Mouse (Mus musculus) liver, embryonic 15.5 days (tissue): ENCODE results near the gene Abl1. TPM values are rescaled to one million over a fixed set of nuclear protein-coding genes. Genes with fewer than 3 reads are reported as not detected.

Experiments
- polyA plus RNA-seq: library from polyadenylated mRNA; unstranded; fragments of >200 nt; fragmentation: Nextera tagmentation; extraction: Ambion mirVana; gene quantifications from 2 replicates; pipeline ENCODE4 v1.2.1, GENCODE M21; 2015

Gene Abl1
- polyA plus RNA-seq, 1 experiment from 2014 or later, result 5.9 TPM

Other genes with a start within 250 kb of the Abl1 start
- gene Ass1, start 218.2 kb upstream of the Abl1 start, polyA plus RNA-seq, result 232 and 321 TPM in 2 replicates
- gene Fubp3, start 115.7 kb upstream of the Abl1 start, polyA plus RNA-seq, result 15.4 and 20.6 TPM in 2 replicates
- gene Prdm12, start 48.3 kb upstream of the Abl1 start, polyA plus RNA-seq, result not detected in 2 replicates
- 29.0 and 32.0 TPM in 2 replicates for gene Exosc2, start 17.7 kb upstream of the Abl1 start, polyA plus RNA-seq
- 0.03 and 0.08 TPM in 2 replicates for gene Qrfp, start 122.2 kb downstream of the Abl1 start, polyA plus RNA-seq
- 0.02 TPM in 1 of 2 replicates, not detected in the other for gene Fibcd1, start 157.6 kb downstream of the Abl1 start, polyA plus RNA-seq
- gene Lamc3, start 198.9 kb downstream of the Abl1 start, polyA plus RNA-seq, result 0.06 TPM in 1 of 2 replicates, not detected in the other